Mouse (Mus musculus): ENCODE measurements at regions not wholly inside any gene's neighbourhood (a gene's known extent, or its start where the extent isn't known, plus 50 kb on each side); places are given as distances from the start of the nearest gene placed in this dataset.

DNA sequence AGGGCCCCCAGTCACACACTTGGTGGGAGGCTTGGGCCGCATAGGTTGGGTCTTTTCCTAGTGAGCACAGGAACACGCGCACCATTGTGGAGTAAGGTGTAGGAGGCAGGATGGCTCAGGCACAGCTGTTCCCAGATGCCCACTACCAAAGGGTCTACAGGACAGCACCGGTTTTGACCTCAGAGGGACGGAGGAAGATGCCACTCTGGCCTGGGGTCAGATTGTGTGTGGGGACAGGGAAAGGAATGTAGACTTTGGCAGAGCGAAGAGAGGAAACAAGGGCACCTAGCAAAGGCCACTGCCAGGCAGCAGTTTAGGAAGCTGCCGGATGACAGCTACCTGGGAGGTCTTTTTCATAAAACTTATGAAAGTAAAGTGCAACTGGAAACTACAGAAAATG, 73.5 kb upstream of the Slc25a13 start:
- DNase-seq (ENCODE audit: low spot score) (no peak), ATAC-seq (ENCODE audit: low FRiP score) (peak; percentile 35; the same call in 1 of the 2 replicates)
- Histone ChIP-seq H3K27ac (ENCODE audit: low read depth, low read length) (no peak overlapping the region), H3K36me3 (ENCODE audit: control insufficient read depth, insufficient read depth, low read length) (no peaks in the 10 kb centered on the region), H3K4me3 (ENCODE audit: low read depth, low read length) (no peak overlapping the region), H3K9ac (ENCODE audit: low read depth, low read length) (no peak overlapping the region), H3K9me3 (ENCODE audit: control insufficient read depth, low read length) (no peaks in the 10 kb centered on the region), H3K4me2 (replicated peaks; ENCODE audit: low read depth, low read length) (no peak overlapping the region), H3K4me1 (replicated peaks; ENCODE audit: control insufficient read depth, insufficient read depth, low read length) (no peaks in the 10 kb centered on the region), H3K27me3 (ENCODE audit: control insufficient read depth, insufficient read depth, low read length) (no peaks in the 10 kb centered on the region)
- WGBS: 82% methylated on average over 7 of the region's 7 CpGs

DNA sequence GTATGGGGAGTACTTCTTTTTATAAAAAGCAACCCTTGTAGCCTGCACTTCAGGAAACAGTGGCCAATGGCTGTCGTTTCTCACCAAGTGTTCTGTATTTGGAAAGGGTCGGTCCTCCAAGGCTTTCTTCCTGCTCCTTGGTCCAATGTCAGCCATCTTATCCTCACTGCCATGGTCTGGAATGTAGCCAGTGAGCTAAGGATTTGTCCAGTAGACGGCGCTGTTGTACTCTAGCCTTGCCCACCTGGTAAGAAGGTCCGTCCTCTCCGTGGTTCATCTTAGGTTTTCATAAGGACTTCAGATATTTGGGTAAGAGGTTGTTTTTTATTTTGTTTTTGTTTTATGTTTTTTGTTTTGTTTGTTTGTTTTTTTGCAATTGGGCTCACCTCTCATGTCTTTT, 72.8 kb upstream of the Slc25a13 start:
- Histone ChIP-seq H3K4me1 (replicated peaks; ENCODE audit: control insufficient read depth, insufficient read depth, low read length) (no peaks in the 10 kb centered on the region), H3K9ac (ENCODE audit: low read depth, low read length) (no peak overlapping the region), H3K27ac (ENCODE audit: low read depth, low read length) (no peak overlapping the region), H3K9me3 (ENCODE audit: control insufficient read depth, low read length) (no peaks in the 10 kb centered on the region), H3K4me2 (replicated peaks; ENCODE audit: low read depth, low read length) (no peak overlapping the region), H3K27me3 (ENCODE audit: control insufficient read depth, insufficient read depth, low read length) (no peaks in the 10 kb centered on the region), H3K4me3 (ENCODE audit: low read depth, low read length) (no peak overlapping the region), H3K36me3 (ENCODE audit: control insufficient read depth, insufficient read depth, low read length) (no peaks in the 10 kb centered on the region)
- DNase-seq (ENCODE audit: low spot score) (peak; percentile 81), ATAC-seq (ENCODE audit: low FRiP score) (peak; percentile 63; the same call in 1 of the 2 replicates)
- WGBS: 24% methylated on average over 6 of the region's 6 CpGs

DNA sequence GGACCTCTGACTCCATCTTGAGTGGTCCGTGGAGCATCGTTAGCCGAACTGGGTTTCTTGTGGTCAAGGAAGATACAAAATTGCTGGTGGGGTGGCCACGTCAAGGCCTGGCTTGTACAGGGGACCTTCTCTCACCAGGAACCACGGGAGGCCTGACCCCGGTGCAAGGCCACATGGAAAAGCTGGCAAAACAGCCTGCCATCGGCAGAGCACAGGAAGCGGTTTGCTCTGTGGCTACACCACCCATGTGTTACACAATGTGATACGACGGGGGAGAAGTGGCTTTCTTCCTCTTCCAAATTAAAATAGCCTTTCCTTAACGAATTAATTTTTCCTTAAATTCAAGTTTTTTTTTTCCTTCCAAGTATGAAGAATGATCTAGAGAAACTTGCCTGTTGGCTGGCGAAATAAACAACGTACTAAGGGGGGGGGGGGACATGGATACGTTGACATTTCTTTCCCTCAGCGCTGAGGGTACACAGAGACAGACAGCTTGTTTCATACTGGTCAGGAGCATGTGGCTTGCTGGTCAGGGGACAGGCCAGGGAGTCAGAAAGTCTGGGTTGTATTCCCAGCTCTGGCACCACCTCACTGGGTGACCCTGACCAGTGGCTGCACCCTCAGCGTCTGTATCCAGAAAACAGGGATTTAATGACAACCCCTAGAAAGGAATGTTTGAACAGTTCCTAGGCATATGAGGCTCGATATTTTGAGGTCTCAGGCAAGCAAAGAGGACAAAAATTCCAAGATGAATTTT, 64.0 kb upstream of the Slc25a13 start:
- H3K4me2 ChIP-seq (replicated peaks; ENCODE audit: low read depth, low read length): no peak overlapping the region
- H3K9ac ChIP-seq (ENCODE audit: low read depth, low read length): no peak overlapping the region
- 81% methylated on average over 17 of the region's 17 CpGs for WGBS
- no peaks in the 10 kb centered on the region for H3K36me3 ChIP-seq (ENCODE audit: control insufficient read depth, insufficient read depth, low read length)
- H3K9me3 ChIP-seq (ENCODE audit: control insufficient read depth, low read length): no peaks in the 10 kb centered on the region
- H3K27me3 ChIP-seq (ENCODE audit: control insufficient read depth, insufficient read depth, low read length): no peaks in the 10 kb centered on the region
- DNase-seq (ENCODE audit: low spot score): no peak
- no peak overlapping the region for H3K4me3 ChIP-seq (ENCODE audit: low read depth, low read length)
- no peak overlapping the region for H3K27ac ChIP-seq (ENCODE audit: low read depth, low read length)
- no peak for ATAC-seq (ENCODE audit: low FRiP score)
- no peaks in the 10 kb centered on the region for H3K4me1 ChIP-seq (replicated peaks; ENCODE audit: control insufficient read depth, insufficient read depth, low read length)

DNA sequence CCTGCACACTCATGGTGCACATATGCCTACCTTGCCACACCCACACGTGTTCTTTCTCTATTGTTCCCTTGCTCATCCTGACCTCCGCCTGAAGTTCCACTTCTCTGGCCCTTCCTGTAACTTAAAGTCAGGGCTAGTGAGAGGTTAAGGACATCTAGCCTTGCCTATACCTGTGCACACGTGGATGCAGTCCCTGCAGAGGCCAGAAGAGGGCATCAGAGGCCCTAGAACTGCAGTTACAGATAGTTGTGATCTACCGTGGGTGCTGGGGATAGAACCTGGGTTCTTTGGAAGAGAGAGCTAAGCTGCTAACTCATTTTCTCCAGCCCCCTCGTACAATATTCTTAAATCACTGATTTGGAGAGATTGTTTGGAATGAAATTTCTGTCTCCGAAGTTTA, 62.7 kb upstream of the Slc25a13 start:
- 81% methylated on average over 6 of the region's 6 CpGs for WGBS
- no peak overlapping the region for H3K9ac ChIP-seq (ENCODE audit: low read depth, low read length)
- H3K4me1 ChIP-seq (replicated peaks; ENCODE audit: control insufficient read depth, insufficient read depth, low read length): no peaks in the 10 kb centered on the region
- no peaks in the 10 kb centered on the region for H3K9me3 ChIP-seq (ENCODE audit: control insufficient read depth, low read length)
- H3K27me3 ChIP-seq (ENCODE audit: control insufficient read depth, insufficient read depth, low read length): no peaks in the 10 kb centered on the region
- H3K27ac ChIP-seq (ENCODE audit: low read depth, low read length): no peak overlapping the region
- ATAC-seq (ENCODE audit: low FRiP score) (no peak), DNase-seq (ENCODE audit: low spot score) (no peak)
- H3K4me2 ChIP-seq (replicated peaks; ENCODE audit: low read depth, low read length): no peak overlapping the region
- H3K4me3 ChIP-seq (ENCODE audit: low read depth, low read length): no peak overlapping the region
- no peaks in the 10 kb centered on the region for H3K36me3 ChIP-seq (ENCODE audit: control insufficient read depth, insufficient read depth, low read length)

DNA sequence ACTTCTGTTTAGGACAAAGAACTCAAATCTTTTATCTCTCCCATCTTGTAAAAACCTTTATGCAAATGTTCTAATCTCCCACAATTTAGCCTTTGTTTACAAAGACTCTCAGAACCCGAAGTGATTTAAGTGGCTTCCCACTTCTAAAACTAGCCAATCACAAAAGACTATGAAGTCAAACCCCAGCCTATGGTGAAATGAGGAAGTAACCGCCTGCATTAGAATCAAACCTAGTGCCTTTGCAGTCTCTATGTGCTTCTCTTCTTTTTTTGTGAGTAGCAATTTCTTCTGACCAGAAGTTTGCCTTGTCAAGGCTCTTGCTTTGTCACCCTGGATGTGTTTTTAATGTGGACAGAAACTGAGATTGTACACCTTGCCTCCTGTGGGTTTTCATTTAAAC, 53.6 kb upstream of the Slc25a13 start:
- Histone ChIP-seq H3K4me3 (ENCODE audit: low read depth, low read length) (no peak overlapping the region), H3K4me1 (replicated peaks; ENCODE audit: control insufficient read depth, insufficient read depth, low read length) (no peaks in the 10 kb centered on the region), H3K36me3 (ENCODE audit: control insufficient read depth, insufficient read depth, low read length) (no peaks in the 10 kb centered on the region), H3K9ac (ENCODE audit: low read depth, low read length) (no peak overlapping the region), H3K4me2 (replicated peaks; ENCODE audit: low read depth, low read length) (no peak overlapping the region), H3K27ac (ENCODE audit: low read depth, low read length) (no peak overlapping the region), H3K9me3 (ENCODE audit: control insufficient read depth, low read length) (no peaks in the 10 kb centered on the region), H3K27me3 (ENCODE audit: control insufficient read depth, insufficient read depth, low read length) (no peaks in the 10 kb centered on the region)
- ATAC-seq (ENCODE audit: low FRiP score) (no peak), DNase-seq (ENCODE audit: low spot score) (no peak)
- 48% methylated on average over 2 of the region's 2 CpGs for WGBS
